Mouse (Mus musculus) c-Kit-negative CD71-positive TER-119-positive erythroid progenitor cells, embryonic 14.5 days (primary cell): ENCODE results near the gene Pomc.
"Not testable (repeated sequence)": the region's sequence is repeated elsewhere in the genome, so short reads cannot be mapped to it uniquely, and the experiment has no call there.

ENCODE experiments used
- DNase-seq: peaks from one replicate; pipeline ENCODE4 v3.0.0-alpha.2; 2013; ENCODE audit warnings: low read depth, low spot score

The Pomc gene

DNA sequence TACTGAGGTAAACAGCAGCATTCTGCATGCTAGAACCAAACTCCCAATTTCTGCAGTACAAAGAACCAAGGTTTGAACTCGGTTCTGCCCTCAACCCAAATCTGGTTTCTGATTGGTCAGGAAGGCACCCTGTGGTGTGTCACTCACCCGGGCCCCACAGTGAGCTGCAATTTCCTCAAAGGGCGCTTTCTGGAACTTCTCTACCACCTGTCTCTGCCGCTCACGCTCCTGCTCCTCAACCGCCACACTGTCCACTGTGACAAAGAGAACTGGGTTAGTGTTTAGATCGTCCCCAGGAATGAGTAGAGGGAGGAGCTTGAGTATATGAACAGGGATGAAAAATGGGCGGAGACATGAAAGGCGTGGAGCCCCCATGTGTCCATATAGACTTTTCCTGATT lies 13.6 kb downstream of the Pomc start:
- no peak for DNase-seq

DNA sequence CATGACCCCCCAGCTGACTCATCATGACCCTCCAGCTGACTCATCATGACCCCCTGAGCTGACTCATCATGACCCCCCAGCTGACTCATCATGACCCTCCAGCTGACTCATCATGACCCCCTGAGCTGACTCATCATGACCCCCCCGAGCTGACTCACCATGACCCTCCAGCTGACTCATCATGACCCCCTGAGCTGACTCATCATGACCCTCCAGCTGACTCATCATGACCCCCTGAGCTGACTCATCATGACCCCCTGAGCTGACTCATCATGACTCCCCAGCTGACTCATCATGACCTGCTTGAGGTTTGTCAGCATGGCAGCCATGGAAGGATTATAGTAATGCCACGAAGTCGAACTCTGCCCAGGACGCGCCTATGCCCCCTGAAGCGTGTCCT lies 18.4 kb downstream of the Pomc start:
- not testable (repeated sequence) for DNase-seq

DNA sequence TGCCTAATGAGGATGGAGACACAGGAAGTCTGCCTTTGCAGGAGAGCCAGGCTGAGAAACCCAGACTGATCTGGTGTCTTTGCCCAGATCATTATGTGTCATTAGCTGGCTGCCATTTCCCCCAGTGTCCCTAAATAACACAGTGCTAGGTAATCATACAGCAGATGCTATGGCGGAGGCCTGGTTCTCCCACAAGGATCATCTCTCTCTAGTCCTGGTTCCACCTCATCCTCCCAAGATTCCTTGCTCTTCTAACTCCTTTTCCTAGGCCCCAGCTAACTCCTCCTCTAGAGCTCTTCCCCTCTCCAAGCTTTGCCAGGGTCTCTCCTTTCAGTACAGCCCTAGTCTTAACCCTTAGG lies 26.2 kb downstream of the Pomc start:
- no peak for DNase-seq

DNA sequence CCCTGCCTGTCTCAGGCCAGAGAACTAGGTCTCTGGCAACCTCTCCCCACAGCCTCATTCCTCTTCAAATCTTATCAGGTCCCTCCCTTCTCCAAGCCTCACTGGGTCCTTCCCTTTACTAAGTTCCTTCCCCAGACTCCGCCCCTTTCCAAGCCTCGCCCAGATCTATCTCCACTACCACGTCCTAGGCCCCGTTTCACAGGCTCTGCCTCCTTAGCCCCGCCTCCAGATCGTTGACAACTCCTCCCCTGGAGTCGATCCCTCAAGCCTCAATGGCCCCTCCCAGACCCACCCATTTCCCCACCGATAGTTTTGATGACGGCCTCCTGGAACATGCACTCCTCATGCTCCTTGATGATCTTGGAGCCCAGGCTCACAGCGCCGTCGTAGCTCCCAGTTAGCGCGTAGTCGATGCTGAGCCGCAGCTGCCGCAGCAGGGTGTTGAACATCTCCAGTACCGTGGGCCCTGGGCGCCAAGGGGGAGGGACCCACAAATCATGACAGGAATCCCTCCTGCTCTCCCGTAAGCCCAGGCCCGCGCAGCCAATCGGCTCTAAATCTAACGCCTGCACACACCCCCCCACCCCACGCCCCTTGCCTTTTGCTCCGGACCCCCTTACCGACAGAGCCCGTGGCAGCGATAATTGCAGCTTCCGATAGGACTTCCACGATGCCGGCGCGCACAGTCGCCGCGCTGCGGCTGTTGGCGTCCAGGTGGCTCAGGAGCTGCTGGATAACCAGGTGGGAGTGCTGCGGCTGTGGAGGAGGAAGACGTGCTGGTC lies 26.8 kb downstream of the Pomc start:
- peak; percentile 15 for DNase-seq

DNA sequence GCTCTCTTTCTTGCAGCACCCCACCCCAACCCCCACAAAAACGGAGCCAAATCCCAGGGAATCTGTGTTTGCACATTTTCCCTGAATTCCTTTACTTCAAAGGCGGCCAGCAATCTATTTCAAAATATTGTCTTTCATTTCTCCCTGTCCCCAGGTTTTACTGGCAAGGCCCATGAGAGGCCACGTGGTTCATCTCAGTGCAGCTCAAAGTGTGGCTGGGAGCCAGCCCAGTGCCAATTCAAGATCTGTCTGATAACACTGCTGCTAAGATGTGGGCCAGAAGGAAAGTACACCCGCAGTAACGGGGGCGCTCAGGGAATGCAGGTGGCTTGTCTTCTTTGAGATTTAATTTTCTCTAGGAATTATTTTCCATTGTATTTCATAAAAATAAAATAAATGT lies 27.5 kb downstream of the Pomc start:
- DNase-seq: no peak

DNA sequence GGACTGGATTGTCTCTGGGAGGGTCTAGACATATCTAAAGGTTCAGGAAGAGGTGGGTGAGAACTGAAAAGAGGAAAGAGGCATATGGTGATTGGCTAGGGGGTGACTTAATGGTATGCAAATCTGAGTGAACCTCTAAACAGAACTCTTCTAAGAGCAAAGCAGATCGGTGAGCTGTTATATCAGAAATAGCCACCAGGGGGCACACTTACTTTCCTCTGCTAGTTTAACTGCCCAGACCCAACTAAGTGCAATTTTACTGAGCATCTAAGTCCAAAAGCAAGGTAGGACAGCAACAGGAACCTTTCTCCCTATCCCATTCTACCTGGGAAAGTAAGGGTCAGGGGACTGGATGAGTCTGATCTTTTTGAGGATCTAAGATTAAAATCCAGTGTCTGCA lies 29.0 kb downstream of the Pomc start:
- peak; percentile 29 for DNase-seq

DNA sequence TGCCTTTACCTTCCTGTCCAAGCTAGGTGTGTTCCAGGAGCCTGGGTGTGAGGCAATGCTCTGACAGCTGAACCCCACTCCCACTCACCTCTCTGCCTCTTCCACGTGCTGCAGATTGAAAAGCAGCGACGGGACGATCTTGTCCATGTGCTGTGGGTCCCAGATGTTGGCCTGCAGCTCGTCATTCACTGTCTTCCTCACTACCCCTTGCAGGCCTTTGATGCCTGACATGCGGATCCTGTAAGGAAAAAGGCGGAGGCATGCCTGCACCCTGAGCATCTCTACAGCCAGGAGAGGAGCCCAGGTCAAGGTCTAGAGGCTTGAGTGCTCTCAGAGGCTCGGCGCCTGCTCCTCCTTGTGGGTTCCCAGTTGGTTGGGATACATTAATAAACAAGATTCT lies 29.7 kb downstream of the Pomc start:
- no peak for DNase-seq

DNA sequence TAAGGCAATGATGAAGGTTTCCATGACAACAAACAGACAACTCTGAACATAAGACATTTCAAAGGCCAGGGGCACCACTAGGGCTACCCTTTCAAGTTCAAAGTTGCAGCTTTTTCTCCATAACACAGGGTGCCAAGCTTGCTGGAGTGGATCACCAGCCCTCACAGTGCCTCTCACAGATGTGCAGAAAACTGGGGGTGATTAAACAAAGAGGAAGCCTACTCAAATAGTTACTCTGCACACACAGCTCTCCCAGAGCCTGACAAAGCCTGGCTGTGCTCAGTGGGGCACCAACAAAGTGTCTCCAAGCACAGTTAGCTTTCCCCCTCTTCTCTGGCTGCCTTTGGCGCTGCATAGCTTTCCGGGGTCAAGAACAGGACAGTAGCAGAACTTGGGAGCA lies 35.2 kb downstream of the Pomc start:
- no peak for DNase-seq

DNA sequence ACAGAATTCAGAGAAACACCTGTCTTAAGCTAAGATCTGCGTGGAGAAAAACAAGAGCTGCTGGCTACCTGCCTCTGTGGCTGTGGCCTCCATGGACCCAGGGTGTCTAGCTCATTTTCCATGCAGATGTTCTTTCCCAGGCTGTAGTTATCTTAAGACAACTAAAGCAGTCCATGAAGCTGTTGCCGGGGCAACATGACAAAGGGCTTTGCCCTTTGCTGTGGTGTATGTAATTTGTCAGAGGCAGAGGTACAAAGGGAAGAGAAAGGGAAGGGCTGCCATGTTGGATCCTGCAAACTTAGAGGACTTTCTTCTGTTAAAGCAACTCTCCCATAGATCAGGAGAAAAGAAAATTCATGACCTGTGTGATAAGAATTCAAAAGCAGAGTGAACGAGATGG lies 36.3 kb downstream of the Pomc start:
- no peak for DNase-seq

DNA sequence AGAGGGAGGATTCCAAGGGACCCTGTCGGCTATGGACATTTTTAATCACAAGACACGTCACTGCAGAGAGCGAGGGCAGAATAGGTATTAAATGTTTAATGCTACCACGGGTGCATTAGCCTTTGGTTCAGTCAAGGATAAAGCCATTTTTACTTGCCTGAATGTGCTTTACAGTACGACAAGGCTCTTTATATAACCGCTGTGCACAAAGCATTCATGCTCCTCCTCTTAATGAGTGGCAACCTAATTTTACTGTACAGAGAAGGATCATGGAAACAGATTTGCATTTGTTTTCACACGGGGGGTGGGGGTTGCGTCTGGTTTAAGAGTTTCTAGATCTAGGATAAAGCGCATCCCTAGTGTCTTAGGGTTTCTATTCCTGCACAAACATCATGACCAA lies 42.0 kb downstream of the Pomc start:
- DNase-seq: no peak

DNA sequence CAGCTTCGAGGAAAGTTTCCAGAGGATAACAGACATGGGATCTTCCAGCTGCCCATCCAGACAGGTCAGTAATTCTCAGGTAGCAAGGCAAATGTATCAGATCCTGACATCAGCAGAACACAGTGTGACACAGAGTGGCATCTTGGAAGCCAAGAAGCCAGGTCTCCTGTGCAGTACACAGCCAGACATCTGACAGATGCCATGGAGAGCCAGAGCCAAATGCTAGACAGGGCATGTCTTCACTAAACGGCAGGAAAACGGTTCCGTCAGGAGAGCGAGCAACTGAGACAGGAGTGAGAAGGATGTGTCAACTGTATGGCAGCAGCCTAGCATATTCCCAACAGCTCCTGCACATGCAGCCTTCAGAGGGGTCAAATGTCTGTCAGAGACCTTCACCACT lies 45.7 kb downstream of the Pomc start:
- DNase-seq: no peak

DNA sequence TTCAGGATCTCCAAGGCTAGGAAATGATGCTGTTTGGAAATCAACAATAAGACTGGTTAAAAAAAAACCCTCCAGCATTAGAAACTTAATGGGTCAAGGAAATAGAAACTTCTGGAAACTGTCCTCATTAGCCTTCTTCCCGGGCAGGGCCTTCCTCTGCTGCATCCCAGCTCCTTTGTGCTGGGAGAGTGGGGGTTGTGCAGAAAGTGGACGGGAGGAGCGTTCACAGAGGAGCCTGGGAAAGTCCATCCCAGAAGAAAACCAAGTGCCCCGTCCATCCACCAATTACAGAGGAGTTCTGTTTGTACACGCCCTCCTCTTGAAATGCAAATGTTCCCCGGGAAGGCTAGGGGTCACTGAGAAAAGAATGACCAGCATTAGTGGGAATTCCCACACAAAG lies 49.9 kb downstream of the Pomc start:
- no peak for DNase-seq

DNA sequence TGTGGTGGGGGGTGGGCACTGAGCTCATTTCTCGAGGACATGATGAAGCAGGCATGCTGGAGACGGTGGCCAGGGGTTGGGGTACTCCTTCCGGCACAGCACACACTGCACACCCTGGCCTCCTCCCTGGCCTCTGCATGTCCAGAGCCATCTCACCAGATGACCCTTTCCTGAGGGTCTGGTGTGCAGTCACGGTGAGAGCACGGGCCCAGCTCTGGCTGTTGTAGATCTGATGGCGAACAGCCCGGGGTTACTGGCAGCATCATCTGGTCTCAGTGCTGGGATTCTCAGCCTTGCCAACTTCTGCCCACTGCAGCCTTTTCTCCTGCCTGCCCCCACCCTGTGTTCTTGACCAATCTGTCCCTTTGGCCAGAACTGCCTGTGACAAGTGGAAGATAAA lies 51.3 kb downstream of the Pomc start:
- no peak for DNase-seq

DNA sequence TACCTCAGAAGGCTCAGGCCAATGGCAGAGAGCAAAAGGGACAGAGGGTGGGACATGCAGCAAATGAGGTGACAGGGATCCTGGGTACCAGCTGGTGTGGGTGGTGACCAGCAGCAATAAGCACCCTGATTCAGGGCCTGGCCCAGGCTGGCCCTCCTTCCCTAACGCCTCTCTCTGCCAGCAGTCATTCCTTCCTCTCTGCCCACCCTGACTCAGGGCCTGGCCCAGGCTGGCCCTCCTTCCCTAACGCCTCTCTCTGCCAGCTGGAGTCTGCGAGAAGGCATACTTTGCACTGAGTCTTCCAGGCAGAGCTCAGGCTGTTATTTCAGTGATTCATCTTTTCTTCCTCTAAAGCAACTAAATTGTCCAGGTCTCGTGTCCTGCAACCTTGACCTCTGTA lies 52.4 kb downstream of the Pomc start:
- no peak for DNase-seq

DNA sequence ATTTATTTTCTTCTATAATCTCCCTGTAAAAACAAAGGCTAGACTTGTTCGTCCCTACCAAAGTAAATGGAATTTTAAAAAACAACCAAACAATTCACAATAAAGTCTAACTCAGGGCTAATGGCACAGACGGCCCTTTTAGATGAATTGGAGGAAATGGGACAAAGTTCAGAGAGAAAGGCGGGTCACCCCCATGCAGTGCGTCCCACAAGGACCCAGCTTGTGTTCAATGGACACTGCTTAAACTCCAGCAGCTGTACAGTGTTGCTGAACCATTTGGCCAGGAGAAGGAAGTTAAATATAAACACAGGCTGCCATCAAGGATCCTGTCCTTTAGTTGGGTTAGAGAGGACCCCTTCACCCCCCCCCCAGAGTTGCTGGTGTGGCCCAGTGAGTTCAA lies 53.0 kb downstream of the Pomc start:
- no peak for DNase-seq

DNA sequence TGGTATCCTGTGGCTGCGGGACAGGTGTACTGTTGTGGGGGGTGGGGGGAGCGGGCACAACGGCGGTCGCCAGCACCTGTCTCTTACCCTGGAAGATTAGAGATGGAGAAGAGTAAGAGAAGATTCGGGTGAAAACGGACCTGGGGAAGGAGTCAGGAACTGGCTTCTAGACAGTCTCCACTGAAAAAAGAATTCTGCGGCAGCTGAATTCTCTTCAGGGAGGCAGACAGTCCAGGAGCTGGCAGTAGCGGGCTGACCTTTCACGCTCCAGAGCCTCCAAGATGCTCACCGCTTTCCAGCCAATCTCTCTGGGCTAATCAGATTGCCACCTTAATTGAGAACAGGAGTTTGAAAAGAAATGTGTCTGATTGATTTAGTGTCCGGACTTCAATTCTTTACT lies 54.0 kb downstream of the Pomc start:
- no peak for DNase-seq
